Mouse (Mus musculus) right cerebral cortex, adult 2 months (tissue): Measurements from ENCODE around the gene Eid1.

Experiments used
- DNase-seq, 2 experiments: peaks; one replicate each; pipeline ENCODE4 v3.0.0; 2021 to 2022; ENCODE audit warnings: low spot score in 2 of 2

The Eid1 gene

GRCm38 (mm10) chr2:125672957-125673631 is at the start of gene Eid1:
Gene Eid1 (plus strand): TSS chr2:125673095.
- DNase-seq, result peak; percentile 80 to 82

GRCm38 (mm10) chr2:125623211-125623610 is 49.7 kb upstream of the Eid1 start:
- no peak for DNase-seq

- DNase-seq, result no peak
Observed at GRCm38 (mm10) chr2:125624127-125624685, 48.7 kb upstream of the Eid1 start.

GRCm38 (mm10) chr2:125624837-125625351 is 48.0 kb upstream of the Eid1 start, which contains the start of gene Cep152:
Gene Cep152 (minus strand): TSS chr2:125625113.
- peak; percentile 97 for DNase-seq

- DNase-seq, result no peak
Observed at GRCm38 (mm10) chr2:125626536-125626935, 46.4 kb upstream of the Eid1 start.

GRCm38 (mm10) chr2:125628487-125628886 is 44.4 kb upstream of the Eid1 start:
- DNase-seq, result no peak

- no peak for DNase-seq
Observed at GRCm38 (mm10) chr2:125630010-125630409, 42.9 kb upstream of the Eid1 start.

GRCm38 (mm10) chr2:125637331-125637730 is 35.6 kb upstream of the Eid1 start:
- DNase-seq, result no peak

GRCm38 (mm10) chr2:125644912-125645311 is 28.0 kb upstream of the Eid1 start:
- no peak for DNase-seq

GRCm38 (mm10) chr2:125650038-125650437 is 22.9 kb upstream of the Eid1 start:
- no peak for DNase-seq

- DNase-seq, result no peak
Observed at GRCm38 (mm10) chr2:125650742-125651352, 22.0 kb upstream of the Eid1 start.

GRCm38 (mm10) chr2:125651563-125651962 is 21.3 kb upstream of the Eid1 start:
- DNase-seq, result no peak

GRCm38 (mm10) chr2:125653286-125653685 is 19.6 kb upstream of the Eid1 start:
- no peak for DNase-seq

- DNase-seq, result no peak
Observed at GRCm38 (mm10) chr2:125655391-125655790, 17.5 kb upstream of the Eid1 start.

- peak; percentile 70 to 84 for DNase-seq
Observed at GRCm38 (mm10) chr2:125659823-125660536, 12.9 kb upstream of the Eid1 start.

- no peak for DNase-seq
Observed at GRCm38 (mm10) chr2:125660537-125661130, 12.3 kb upstream of the Eid1 start.

GRCm38 (mm10) chr2:125661156-125661555 is 11.7 kb upstream of the Eid1 start:
- DNase-seq, result no peak

GRCm38 (mm10) chr2:125662517-125662916 is 10.4 kb upstream of the Eid1 start:
- DNase-seq, result no peak

GRCm38 (mm10) chr2:125665213-125665612 is 7.7 kb upstream of the Eid1 start:
- DNase-seq, result no peak

GRCm38 (mm10) chr2:125665909-125666308 is 7.0 kb upstream of the Eid1 start:
- DNase-seq, result no peak

GRCm38 (mm10) chr2:125666668-125667067 is 6.2 kb upstream of the Eid1 start:
- no peak for DNase-seq

GRCm38 (mm10) chr2:125667184-125667583 is 5.7 kb upstream of the Eid1 start:
- no peak for DNase-seq
